Mouse (Mus musculus): ENCODE data around the gene Antxr1.
A peak's percentile ranks its signal among the peaks of the same experiment; 100 is the strongest.

The Antxr1 gene

GRCm38 (mm10) chr6:87292911-87293851, 42.4 kb downstream of the Antxr1 start:
- DNase-seq (ENCODE audit: low read depth in 2 of 2, low spot score in 2 of 2) = no peak

GRCm38 (mm10) chr6:87287251-87287650, 48.4 kb downstream of the Antxr1 start:
- no peak for DNase-seq (ENCODE audit: low read depth in 2 of 2, low spot score in 2 of 2)

- DNase-seq (ENCODE audit: low read depth in 2 of 2, low spot score in 2 of 2) = no peak
These were observed 50.3 kb downstream of the Antxr1 start for GRCm38 (mm10) chr6:87285365-87285749.

GRCm38 (mm10) chr6:87284716-87285364, 50.8 kb downstream of the Antxr1 start:
- no peak for DNase-seq (ENCODE audit: low read depth in 2 of 2, low spot score in 2 of 2)

GRCm38 (mm10) chr6:87282346-87282781, 53.3 kb downstream of the Antxr1 start:
- DNase-seq (ENCODE audit: low read depth in 2 of 2, low spot score in 2 of 2) = no peak

- DNase-seq (ENCODE audit: low read depth in 2 of 2, low spot score in 2 of 2) = no peak
These were observed 53.9 kb downstream of the Antxr1 start for GRCm38 (mm10) chr6:87281771-87282170.

GRCm38 (mm10) chr6:87278151-87278550, 57.5 kb downstream of the Antxr1 start:
- no peak for DNase-seq (ENCODE audit: low read depth in 2 of 2, low spot score in 2 of 2)

- DNase-seq (ENCODE audit: low read depth in 2 of 2, low spot score in 2 of 2) = no peak
These were observed 58.1 kb downstream of the Antxr1 start for GRCm38 (mm10) chr6:87277527-87277926.

- DNase-seq (ENCODE audit: low read depth in 2 of 2, low spot score in 2 of 2) = no peak
These were observed 58.7 kb downstream of the Antxr1 start for GRCm38 (mm10) chr6:87276941-87277340.

- DNase-seq (ENCODE audit: low read depth in 2 of 2, low spot score in 2 of 2) = peak in 1 of 2 experiments; percentile 18
These were observed 60.8 kb downstream of the Antxr1 start for GRCm38 (mm10) chr6:87274779-87275178.

GRCm38 (mm10) chr6:87273791-87274190, 61.8 kb downstream of the Antxr1 start:
- no peak for DNase-seq (ENCODE audit: low read depth in 2 of 2, low spot score in 2 of 2)

- no peak for DNase-seq (ENCODE audit: low read depth in 2 of 2, low spot score in 2 of 2)
These were observed 62.5 kb downstream of the Antxr1 start for GRCm38 (mm10) chr6:87273141-87273540.

- DNase-seq (ENCODE audit: low read depth in 2 of 2, low spot score in 2 of 2) = no peak
These were observed 63.4 kb downstream of the Antxr1 start for GRCm38 (mm10) chr6:87272202-87272601.

- no peak for DNase-seq (ENCODE audit: low read depth in 2 of 2, low spot score in 2 of 2)
These were observed 65.2 kb downstream of the Antxr1 start for GRCm38 (mm10) chr6:87270452-87270851.

GRCm38 (mm10) chr6:87269950-87270349, 65.7 kb downstream of the Antxr1 start:
- DNase-seq (ENCODE audit: low read depth in 2 of 2, low spot score in 2 of 2) = no peak

- no peak for DNase-seq (ENCODE audit: low read depth in 2 of 2, low spot score in 2 of 2)
These were observed 73.0 kb downstream of the Antxr1 start for GRCm38 (mm10) chr6:87262666-87263065.

- no peak for DNase-seq (ENCODE audit: low read depth in 2 of 2, low spot score in 2 of 2)
These were observed 76.6 kb downstream of the Antxr1 start for GRCm38 (mm10) chr6:87258976-87259375.

- DNase-seq (ENCODE audit: low read depth in 2 of 2, low spot score in 2 of 2) = no peak
These were observed 77.4 kb downstream of the Antxr1 start for GRCm38 (mm10) chr6:87257981-87258775.

GRCm38 (mm10) chr6:87257471-87257870, 78.2 kb downstream of the Antxr1 start:
- no peak for DNase-seq (ENCODE audit: low read depth in 2 of 2, low spot score in 2 of 2)

- no peak for DNase-seq (ENCODE audit: low read depth in 2 of 2, low spot score in 2 of 2)
These were observed 80.0 kb downstream of the Antxr1 start for GRCm38 (mm10) chr6:87255668-87256067.

- DNase-seq (ENCODE audit: low read depth in 2 of 2, low spot score in 2 of 2) = no peak
These were observed 80.9 kb downstream of the Antxr1 start for GRCm38 (mm10) chr6:87254756-87255155.

All from CD8-positive naive resting alpha-beta T cell, adult 2 months (primary cell).